Mouse (Mus musculus): ENCODE measurements around the gene Ctrb1.

DNA sequence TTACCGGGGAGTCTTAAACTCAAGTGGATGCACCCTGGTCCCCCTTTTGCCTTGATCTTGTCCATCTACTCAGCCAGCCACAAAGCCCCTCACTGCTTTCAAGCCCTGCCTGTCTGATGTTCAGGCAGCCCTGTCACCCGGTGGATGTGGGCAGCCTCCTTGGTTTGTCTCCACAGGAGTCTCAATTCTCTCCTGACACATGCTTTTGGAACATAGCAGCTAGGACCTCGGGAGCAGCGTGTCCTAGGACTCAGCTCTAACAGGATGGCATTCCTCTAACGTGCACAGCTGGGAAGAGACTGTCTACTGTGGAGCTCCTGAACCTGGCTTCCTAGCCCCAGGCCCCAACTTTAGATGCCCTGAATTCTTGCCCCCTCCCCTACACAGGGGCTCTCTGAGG is 14.9 kb upstream of the Ctrb1 start:
- TF ChIP-seq GATA1 (IDR thresholded peaks at IDR 0.05; ENCODE audit: low read length): no peak
- no peak for TF ChIP-seq TAL1 (IDR thresholded peaks at IDR 0.05; ENCODE audit: low read length)

Data from erythroblast, embryonic 14.5 days (primary cell).